Mouse (Mus musculus) urinary bladder, postnatal 4 days (tissue): Measurements from ENCODE around the gene Mark3.

Experiments used
- DNase-seq, 2 experiments: peaks; one replicate each; pipeline ENCODE4 v3.0.0; 2021 to 2022; ENCODE audit warnings: low spot score in 2 of 2

The Mark3 gene

DNA sequence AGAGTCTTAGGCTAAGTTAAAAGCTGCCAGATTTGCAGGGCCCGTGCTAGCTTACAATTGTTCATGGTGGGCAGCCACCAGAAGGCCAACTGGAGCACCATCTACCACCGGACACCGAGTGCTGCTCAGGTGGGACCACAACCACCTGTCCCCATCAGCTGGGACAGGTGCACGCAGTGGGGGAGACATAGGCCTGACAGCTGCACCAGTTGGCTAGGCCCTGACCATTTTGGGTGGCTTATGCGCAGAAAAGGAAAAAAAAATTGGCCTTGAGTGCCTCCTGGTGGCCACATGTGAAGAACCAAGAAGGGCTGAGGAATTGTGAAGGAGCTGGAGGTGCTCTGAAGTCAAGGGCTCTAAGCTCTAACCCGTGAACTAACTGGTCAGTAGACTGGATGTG is 121.9 kb downstream of the Mark3 start:
- peak in 1 of 2 experiments; percentile 50 for DNase-seq

- DNase-seq: no peak
These were observed 123.4 kb downstream of the Mark3 start for GRCm38 (mm10) chr12:111697708-111698107.

- no peak for DNase-seq
These were observed 124.1 kb downstream of the Mark3 start for GRCm38 (mm10) chr12:111698346-111698913.

DNA sequence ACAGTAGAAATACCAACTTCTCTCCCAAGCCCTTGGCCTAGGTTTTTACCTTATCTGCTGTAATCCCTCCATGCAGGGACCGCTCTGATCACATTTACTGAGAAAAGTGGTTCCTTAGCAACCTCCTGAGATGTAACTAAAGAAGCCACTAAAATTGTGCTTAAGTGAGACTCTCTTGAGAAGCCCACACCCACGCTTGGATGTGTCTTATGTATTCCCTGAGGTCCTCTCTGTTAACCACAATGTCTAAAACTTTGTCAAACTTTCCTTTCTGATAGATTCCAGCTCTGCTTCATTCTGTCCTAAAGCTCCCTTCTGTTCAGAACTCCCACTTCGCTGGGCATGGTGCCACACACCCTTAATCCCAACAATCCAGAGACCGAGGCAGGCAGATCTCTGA is 125.2 kb downstream of the Mark3 start:
- DNase-seq: no peak

- no peak for DNase-seq
These were observed 126.7 kb downstream of the Mark3 start for GRCm38 (mm10) chr12:111700920-111701458.

DNA sequence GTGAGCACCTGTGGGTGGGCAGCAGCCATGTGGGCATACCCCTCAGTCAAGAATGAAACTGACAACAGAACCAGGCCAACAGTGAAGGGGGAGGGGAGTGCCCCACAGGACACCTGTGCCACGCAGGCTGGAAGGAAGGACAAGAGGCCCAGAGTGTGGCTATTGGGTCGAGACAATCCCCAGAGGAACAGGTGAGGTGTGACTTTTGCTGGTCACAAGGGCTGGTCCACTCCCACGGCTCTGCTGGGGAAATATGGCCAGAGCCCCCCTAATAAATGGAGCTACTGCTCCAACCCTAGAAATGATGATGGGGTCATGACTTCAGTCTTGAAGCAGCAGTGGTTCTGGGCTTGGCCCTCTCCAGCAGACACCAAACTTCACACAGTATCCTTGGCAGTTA is 129.0 kb downstream of the Mark3 start:
- no peak for DNase-seq

DNA sequence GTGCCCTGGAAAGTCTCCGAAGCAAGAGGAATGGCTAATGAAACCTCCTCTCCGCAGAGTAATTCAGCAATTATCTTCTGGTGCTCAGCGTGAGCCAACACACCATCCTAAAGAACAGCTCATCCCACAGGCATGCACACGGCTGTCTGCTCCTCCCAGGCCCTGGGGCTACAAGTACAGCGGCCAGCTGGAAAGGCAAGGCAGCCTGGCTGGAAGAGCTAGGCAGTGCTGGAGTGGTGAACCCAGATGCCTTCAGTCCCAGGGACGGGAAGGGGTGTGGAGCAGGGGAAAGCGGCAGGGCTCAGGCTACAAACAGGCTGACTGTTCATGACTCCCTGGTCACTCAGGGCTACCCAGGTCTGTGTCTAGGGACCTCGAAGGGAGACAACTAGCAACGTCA is 130.3 kb downstream of the Mark3 start:
- peak; percentile 78 to 82 for DNase-seq

DNA sequence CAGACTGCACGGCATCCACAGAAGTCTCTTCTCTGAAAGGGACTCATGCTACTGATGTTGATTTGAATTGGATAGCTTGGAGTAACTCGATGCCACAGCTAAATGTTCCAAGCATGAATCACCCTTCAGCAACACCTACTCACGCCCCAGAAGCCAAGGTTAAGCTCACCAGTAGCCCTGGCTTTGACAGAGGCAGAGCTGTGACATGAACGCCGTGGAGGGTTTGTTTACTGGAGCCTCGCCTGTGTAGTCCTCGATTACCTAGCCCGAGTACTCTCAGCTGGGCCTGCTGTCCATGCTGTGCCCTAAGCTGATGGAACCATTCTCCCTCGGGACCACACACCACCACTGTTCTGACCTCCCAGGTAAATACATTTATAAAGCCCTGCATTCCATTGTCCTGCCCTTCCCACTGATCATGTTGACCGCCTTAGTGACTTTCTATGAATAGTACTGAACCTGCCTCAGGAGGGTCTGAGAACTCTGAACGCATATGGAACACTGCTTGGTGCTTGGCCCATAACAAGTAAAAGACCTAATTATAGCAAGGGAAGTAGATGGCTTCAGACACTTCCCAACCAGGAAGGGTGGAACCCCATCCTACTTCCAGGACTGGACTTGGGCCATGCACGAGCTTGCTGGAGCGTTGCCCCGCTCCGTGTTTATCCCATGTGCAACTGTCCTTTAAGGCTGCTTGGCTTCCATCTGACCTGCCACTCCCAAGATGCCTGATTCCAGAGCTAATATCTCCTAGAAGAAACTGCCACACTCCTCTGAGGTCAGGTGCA is 131.1 kb downstream of the Mark3 start:
- DNase-seq: peak in 1 of 2 experiments; percentile 67
